Mouse (Mus musculus) limb, embryonic 10.5 days (tissue): Measurements from ENCODE around the gene Mgat4d. TPM values are rescaled to one million over a fixed set of nuclear protein-coding genes. Genes with fewer than 3 reads are reported as not detected.
A peak's percentile ranks its signal among the peaks of the same experiment; 100 is the strongest.

Experiments
- DNase-seq: peaks from one replicate; pipeline ENCODE4 v3.0.0-alpha.2; 2017; ENCODE audit warnings: low spot score
- H3K27ac ChIP-seq: fragments of 300-500 bp; sonication (generic); 2 replicates; pipeline ENCODE4 v1.5.1; 2016; ENCODE audit warnings: mild to moderate bottlenecking
- H3K27me3 ChIP-seq: fragments of 300-500 bp; sonication (generic); 2 replicates; pipeline ENCODE4 v1.6.1; 2016; ENCODE audit warnings: low read depth, mild to moderate bottlenecking; ENCODE audit not compliant: poor library complexity, severe bottlenecking
- H3K36me3 ChIP-seq: fragments of 300-500 bp; sonication (generic); 2 replicates; pipeline ENCODE4 v1.6.1; 2016; ENCODE audit warnings: mild to moderate bottlenecking, moderate library complexity
- H3K4me1 ChIP-seq: fragments of 300-500 bp; sonication (generic); 2 replicates; pipeline ENCODE4 v1.6.1; 2016
- H3K4me3 ChIP-seq: fragments of 300-500 bp; sonication (generic); 2 replicates; pipeline ENCODE4 v1.5.1; 2016; ENCODE audit warnings: mild to moderate bottlenecking, moderate library complexity
- H3K9me3 ChIP-seq: fragments of 300-500 bp; sonication (generic); replicated peaks from 2 replicates; pipeline ENCODE4 v1.6.1; 2016; ENCODE audit warnings: mild to moderate bottlenecking
- WGBS: fragments of 180-500 bp; shearing (Covaris S2); methylation state at CpG from one replicate; pipeline ENCODE4 v1.1.7; 2016; 5-methylcytosine and 5-hydroxymethylcytosine counted together
- polyA plus RNA-seq: library from polyadenylated mRNA; unstranded; fragments of >200 nt; fragmentation: Nextera tagmentation; extraction: Ambion mirVana; gene quantifications from 2 replicates; pipeline ENCODE4 v1.2.1, GENCODE M21; 2016

Mgat4d gene
- polyA plus RNA-seq, 1 experiment from 2014 or later = not detected

- DNase-seq = no peak
- Histone ChIP-seq H3K9me3 (0 out of 2 replicates have a peak, but pooled peaks cover 3% of the 10 kb centered on the region), H3K27me3 (no peaks in the 10 kb centered on the region), H3K36me3 (no peaks in the 10 kb centered on the region), H3K27ac (no peak overlapping the region), H3K4me1 (peaks cover 6% of the 10 kb centered on the region), H3K4me3 (no peak overlapping the region)
- 90% methylated on average over 3 of the region's 3 CpGs for WGBS
Observed at GRCm38 (mm10) chr8:83342076-83342475, 6.2 kb upstream of the Mgat4d start.

GRCm38 (mm10) chr8:83342693-83343092 lies 5.6 kb upstream of the Mgat4d start:
- no peak for DNase-seq
- Histone ChIP-seq H3K4me1 (peaks cover 6% of the 10 kb centered on the region), H3K27ac (no peak overlapping the region), H3K4me3 (no peak overlapping the region), H3K9me3 (0 out of 2 replicates have a peak, but pooled peaks cover 3% of the 10 kb centered on the region), H3K27me3 (no peaks in the 10 kb centered on the region), H3K36me3 (no peaks in the 10 kb centered on the region)

- WGBS = 97% methylated on average over 2 of the region's 2 CpGs
- Histone ChIP-seq H3K27me3 (no peaks in the 10 kb centered on the region), H3K36me3 (no peaks in the 10 kb centered on the region), H3K4me3 (no peak overlapping the region), H3K27ac (no peak overlapping the region), H3K9me3 (no peaks in the 10 kb centered on the region), H3K4me1 (no peaks in the 10 kb centered on the region)
- DNase-seq = no peak
Observed at GRCm38 (mm10) chr8:83351315-83351714, 3.0 kb downstream of the Mgat4d start.

- DNase-seq = no peak
- WGBS = 64% methylated on average over 7 of the region's 7 CpGs
- no peaks in the 10 kb centered on the region for H3K27me3 ChIP-seq
- H3K4me3 ChIP-seq = no peak overlapping the region
- H3K36me3 ChIP-seq = no peaks in the 10 kb centered on the region
- peak overlapping the region; percentile 69 for H3K27ac ChIP-seq
- H3K4me1 ChIP-seq = peaks cover 7% of the 10 kb centered on the region
- no peaks in the 10 kb centered on the region for H3K9me3 ChIP-seq
Observed at GRCm38 (mm10) chr8:83363156-83363769, 15.0 kb downstream of the Mgat4d start.

- no peak overlapping the region for H3K27ac ChIP-seq
- no peak for DNase-seq
- H3K27me3 ChIP-seq = no peaks in the 10 kb centered on the region
- no peaks in the 10 kb centered on the region for H3K36me3 ChIP-seq
- H3K9me3 ChIP-seq = no peaks in the 10 kb centered on the region
- no peaks in the 10 kb centered on the region for H3K4me1 ChIP-seq
- H3K4me3 ChIP-seq = no peak overlapping the region
Observed at GRCm38 (mm10) chr8:83377231-83377630, 29.0 kb downstream of the Mgat4d start.

- Histone ChIP-seq H3K9me3 (no peaks in the 10 kb centered on the region), H3K27ac (no peak overlapping the region), H3K4me3 (no peak overlapping the region), H3K4me1 (no peaks in the 10 kb centered on the region), H3K36me3 (no peaks in the 10 kb centered on the region), H3K27me3 (no peaks in the 10 kb centered on the region)
- DNase-seq = no peak
- WGBS = 76% methylated on average over 4 of the region's 4 CpGs
Observed at GRCm38 (mm10) chr8:83380141-83380540, 31.9 kb downstream of the Mgat4d start.

GRCm38 (mm10) chr8:83381016-83381415 lies 32.7 kb downstream of the Mgat4d start:
- H3K36me3 ChIP-seq = no peaks in the 10 kb centered on the region
- no peak overlapping the region for H3K27ac ChIP-seq
- WGBS = 75% methylated on average over 2 of the region's 2 CpGs
- no peak overlapping the region for H3K4me3 ChIP-seq
- H3K4me1 ChIP-seq = no peaks in the 10 kb centered on the region
- no peaks in the 10 kb centered on the region for H3K27me3 ChIP-seq
- no peak for DNase-seq
- H3K9me3 ChIP-seq = no peaks in the 10 kb centered on the region

- WGBS = 24% methylated on average over 2 of the region's 2 CpGs
- Histone ChIP-seq H3K36me3 (no peaks in the 10 kb centered on the region), H3K4me3 (no peak overlapping the region), H3K27me3 (no peaks in the 10 kb centered on the region), H3K4me1 (no peaks in the 10 kb centered on the region), H3K9me3 (no peaks in the 10 kb centered on the region), H3K27ac (no peak overlapping the region)
- DNase-seq = no peak
Observed at GRCm38 (mm10) chr8:83382850-83383249, 34.6 kb downstream of the Mgat4d start.

- WGBS = 4% methylated on average over 41 of the region's 41 CpGs
- Histone ChIP-seq H3K27ac (peak within 1 kb of the TSS; percentile 73), H3K36me3 (no peaks in the 10 kb centered on the region), H3K9me3 (no peaks in the 10 kb centered on the region), H3K4me3 (peak within 1 kb of the TSS; percentile 72), H3K27me3 (peaks cover 32% of the 10 kb centered on the region), H3K4me1 (peaks cover 11% of the 10 kb centered on the region)
- DNase-seq = peak; percentile 87
Observed at GRCm38 (mm10) chr8:83389316-83390005, 41.2 kb downstream of the Mgat4d start, which contains the start of gene Clgn. TSS of gene Clgn (plus strand) at chr8:83389867.

- peaks cover 32% of the 10 kb centered on the region for H3K27me3 ChIP-seq
- H3K36me3 ChIP-seq = no peaks in the 10 kb centered on the region
- 8% methylated on average over 14 of the region's 14 CpGs for WGBS
- H3K9me3 ChIP-seq = no peaks in the 10 kb centered on the region
- H3K4me1 ChIP-seq = peaks cover 11% of the 10 kb centered on the region
- H3K4me3 ChIP-seq = peak overlapping the region; percentile 72
- DNase-seq = no peak
- peak overlapping the region; percentile 73 for H3K27ac ChIP-seq
Observed at GRCm38 (mm10) chr8:83390006-83390701, 41.9 kb downstream of the Mgat4d start.

- 65% methylated on average over 1 of the region's 1 CpGs for WGBS
- H3K9me3 ChIP-seq = no peaks in the 10 kb centered on the region
- H3K36me3 ChIP-seq = no peaks in the 10 kb centered on the region
- peaks cover 32% of the 10 kb centered on the region for H3K27me3 ChIP-seq
- no peak overlapping the region for H3K4me3 ChIP-seq
- H3K27ac ChIP-seq = no peak overlapping the region
- no peak for DNase-seq
- peaks cover 11% of the 10 kb centered on the region for H3K4me1 ChIP-seq
Observed at GRCm38 (mm10) chr8:83392521-83392920, 44.2 kb downstream of the Mgat4d start.

GRCm38 (mm10) chr8:83394325-83394724 lies 46.1 kb downstream of the Mgat4d start:
- Histone ChIP-seq H3K27me3 (peaks cover 18% of the 10 kb centered on the region), H3K4me1 (peaks cover 10% of the 10 kb centered on the region), H3K4me3 (no peak overlapping the region), H3K9me3 (no peaks in the 10 kb centered on the region), H3K27ac (no peak overlapping the region), H3K36me3 (no peaks in the 10 kb centered on the region)
- no peak for DNase-seq
- 93% methylated on average over 5 of the region's 5 CpGs for WGBS

GRCm38 (mm10) chr8:83396680-83397079 lies 48.4 kb downstream of the Mgat4d start:
- no peaks in the 10 kb centered on the region for H3K36me3 ChIP-seq
- H3K27me3 ChIP-seq = no peaks in the 10 kb centered on the region
- DNase-seq = no peak
- WGBS = 90% methylated on average over 6 of the region's 6 CpGs
- no peaks in the 10 kb centered on the region for H3K4me1 ChIP-seq
- H3K27ac ChIP-seq = no peak overlapping the region
- H3K9me3 ChIP-seq = no peaks in the 10 kb centered on the region
- no peak overlapping the region for H3K4me3 ChIP-seq
